Mouse (Mus musculus) naive thymus-derived CD4-positive, alpha-beta T cell, adult 2 months (primary cell): Measurements from ENCODE around the gene Prss23.

Experiments used
- DNase-seq: peaks from one replicate; pipeline ENCODE4 v3.0.0-alpha.2; 2011; ENCODE audit warnings: low read depth

The Prss23 gene

DNA sequence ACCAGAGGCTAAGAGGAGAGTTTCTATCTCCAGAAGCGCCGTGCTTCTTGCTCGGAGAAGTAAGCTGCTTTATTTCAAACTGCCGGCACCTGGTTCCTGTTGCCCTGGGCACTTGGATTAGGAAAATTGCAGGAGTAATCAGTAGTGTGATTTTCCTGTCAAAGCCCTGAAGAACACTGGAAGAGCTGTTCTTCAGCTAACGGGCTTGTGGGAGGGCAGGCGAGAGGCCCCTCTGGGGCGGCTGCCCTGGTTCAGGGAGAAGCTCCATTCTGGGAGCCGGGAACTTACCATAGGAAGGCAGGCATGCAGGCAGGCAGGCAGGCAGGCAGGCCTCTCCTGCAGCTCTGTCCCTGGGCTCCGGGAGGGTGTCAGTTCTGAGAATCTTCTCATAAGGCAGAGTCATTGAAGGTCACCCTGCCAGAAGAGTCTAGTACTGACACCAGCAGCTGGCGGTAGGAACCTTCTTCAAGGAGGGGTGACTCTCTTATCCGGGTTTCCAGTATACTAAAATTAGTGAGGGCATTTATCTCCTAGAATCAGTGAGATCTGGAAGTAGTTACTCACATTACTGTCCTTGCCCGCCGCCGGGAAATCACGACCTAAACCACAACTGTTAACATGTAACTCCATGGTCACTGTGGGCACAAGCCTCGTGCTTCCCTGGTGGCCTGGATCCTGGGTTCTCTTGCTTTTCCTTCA lies at the start of gene Prss23:
Gene Prss23, minus strand, starts transcription at position 457 of the 699 bp plus-strand sequence.
- no peak for DNase-seq

DNA sequence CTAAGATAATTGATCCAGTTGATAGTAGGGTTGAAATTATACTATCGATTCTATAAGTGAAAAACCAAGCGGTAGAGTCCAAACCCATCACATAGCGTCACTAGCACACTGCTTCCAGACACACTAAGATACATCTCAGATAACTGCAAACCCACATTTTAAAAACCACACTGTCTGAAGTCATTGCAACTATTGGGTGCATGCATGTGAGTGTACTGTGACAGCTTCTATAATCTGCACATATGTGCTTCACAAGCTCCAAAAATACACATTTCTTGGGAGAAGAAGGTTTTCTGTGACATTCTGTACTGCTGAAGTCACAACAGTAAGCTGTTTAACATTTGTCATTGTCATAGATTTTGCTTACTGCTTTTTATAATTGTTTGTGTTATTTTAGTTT lies 49.1 kb upstream of the Prss23 start:
- no peak for DNase-seq

- no peak for DNase-seq
These were observed 37.6 kb upstream of the Prss23 start for GRCm38 (mm10) chr7:89564569-89564968.

DNA sequence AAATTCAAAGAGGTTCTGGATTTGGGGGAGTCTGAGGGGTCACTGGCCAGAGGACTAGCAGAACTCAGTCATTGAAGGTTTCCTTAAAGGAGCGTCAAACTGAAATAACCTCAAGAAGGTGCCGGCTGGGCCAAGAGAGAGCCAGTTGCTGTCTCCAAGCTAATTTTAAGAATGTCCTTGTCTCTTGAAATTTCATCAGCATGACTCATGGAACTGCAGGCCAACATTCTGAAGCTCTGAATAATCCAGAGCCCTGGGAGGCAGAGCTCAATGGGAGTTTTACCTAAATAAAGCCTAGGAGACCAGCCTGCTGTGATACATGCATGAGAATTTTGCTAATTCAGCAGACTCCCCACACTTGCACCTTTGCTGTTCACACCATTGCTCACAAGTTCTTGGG lies 36.5 kb upstream of the Prss23 start:
- DNase-seq = no peak

GRCm38 (mm10) chr7:89562140-89562539 lies 35.2 kb upstream of the Prss23 start:
- no peak for DNase-seq

DNA sequence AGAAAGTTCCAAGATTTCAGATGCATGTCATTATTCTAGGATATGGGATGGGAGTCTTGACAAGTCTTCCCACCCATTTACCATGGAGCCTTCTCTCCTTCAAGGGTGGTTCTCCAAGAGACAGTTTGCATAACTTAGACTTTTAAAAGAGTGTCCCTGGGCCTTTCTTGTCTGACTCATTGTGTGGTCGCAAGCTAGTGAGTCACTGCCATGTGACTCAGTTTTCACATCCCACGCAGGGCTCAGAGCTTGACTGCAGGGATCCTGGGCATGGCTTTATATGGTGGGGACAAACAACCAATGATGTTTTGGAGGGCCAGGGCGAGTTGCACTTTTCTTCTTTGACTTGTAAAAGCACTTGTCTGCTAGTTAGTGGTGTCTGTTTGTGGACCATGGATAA lies 34.0 kb upstream of the Prss23 start:
- no peak for DNase-seq

DNA sequence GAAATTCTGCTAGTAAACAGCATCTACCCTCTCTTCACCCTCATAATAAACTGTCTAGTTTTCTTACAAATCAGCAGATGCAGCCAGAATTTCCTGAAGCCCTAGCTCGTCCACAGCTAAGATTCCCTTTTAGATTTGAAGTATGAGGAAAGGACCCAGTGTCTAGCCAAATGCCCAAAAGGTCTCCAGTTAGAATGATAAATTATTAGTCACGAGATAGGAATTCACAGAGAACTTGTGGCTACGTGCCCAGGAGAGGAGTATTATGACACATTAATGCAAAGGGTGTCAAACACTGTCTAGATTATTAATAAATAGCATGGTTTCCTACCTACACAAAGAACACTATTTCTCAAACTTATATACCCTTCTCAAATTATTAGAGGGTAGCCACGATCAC lies 32.6 kb upstream of the Prss23 start:
- no peak for DNase-seq

GRCm38 (mm10) chr7:89559105-89559504 lies 32.1 kb upstream of the Prss23 start:
- no peak for DNase-seq

DNA sequence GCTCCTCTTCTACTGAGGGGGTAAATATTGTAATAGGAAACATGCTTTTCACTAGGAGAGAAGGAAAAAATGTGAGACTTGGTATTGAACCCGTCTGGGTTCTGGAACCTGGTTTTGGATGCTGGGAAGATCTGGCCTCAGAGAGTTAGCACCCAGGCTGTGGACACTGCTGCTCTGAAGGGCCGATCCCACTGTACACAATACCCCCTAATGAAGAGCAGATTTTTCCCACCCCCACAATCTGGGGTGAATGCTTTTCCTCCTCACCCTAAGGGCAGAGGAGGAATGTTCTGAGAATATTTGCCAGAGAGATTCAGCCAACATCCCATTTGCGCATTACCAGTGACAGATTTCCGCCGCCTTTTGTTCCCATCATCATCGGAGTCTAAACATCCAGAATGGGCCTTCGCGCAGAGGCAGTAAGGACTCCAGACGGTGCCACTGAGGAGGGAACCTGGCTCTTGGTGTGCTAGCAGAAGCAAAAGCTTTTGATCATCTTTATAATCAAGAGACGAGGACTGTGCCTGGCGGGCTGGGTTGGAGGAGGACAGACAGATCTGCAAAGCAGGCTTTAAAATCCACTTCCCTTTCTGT lies 31.6 kb upstream of the Prss23 start:
- no peak for DNase-seq

GRCm38 (mm10) chr7:89557056-89557455 lies 30.1 kb upstream of the Prss23 start:
- DNase-seq = no peak

DNA sequence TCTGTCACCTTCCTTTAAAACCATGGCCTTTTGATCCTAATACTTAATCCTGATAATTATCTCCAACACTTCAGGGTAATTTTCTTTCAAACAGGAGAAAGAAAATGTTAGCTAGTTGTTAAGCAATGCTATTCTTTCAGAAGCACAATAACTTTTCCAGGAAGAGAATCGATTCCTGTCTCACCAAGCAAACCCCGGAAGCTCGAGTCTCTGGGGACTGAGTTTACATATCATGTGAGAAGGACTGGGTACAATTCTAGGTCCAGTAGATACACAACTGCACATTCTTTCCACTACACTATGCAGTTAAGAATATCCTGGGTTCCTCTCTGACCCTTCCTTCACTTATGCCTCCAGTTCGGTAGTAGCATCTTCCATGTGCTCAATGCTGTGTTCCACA lies 29.7 kb upstream of the Prss23 start:
- no peak for DNase-seq

DNA sequence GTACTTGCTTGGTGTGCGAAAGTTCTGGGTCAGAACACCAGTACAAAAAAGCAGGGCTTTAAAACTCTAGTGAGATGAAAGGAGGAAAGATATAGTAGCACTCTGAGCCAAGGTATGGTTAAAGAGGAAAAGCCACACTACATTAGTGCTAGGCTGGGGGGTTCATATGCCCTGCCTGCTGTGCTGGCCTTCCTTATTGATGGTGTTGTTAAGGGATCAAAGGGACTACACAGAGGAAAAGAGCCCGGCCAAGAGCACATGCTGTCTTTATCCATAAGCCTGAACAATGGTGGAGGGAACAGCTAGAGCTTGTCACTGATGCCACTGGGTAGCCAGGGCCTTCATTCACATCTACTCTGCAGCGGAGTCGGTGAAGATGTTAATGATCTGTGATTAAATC lies 28.2 kb upstream of the Prss23 start:
- DNase-seq = no peak

DNA sequence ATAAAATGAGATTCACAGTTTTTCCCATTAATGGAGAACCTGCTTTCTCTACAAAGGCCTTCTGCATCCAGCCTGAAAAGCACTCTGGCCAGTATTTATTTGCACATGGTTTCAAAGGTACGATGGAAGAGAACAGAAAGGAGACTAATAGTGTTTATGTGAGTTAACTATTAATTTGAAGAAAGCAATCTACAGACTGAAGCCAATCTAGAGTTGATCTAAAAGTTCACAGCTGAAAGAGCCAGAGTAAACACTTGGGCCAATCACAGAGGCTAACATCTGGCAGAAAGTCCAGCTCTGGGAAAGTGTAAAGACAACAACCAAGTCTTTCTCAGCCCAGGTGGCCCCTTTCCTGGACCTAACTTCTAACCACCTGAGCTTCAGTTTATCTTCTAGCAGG lies 27.1 kb upstream of the Prss23 start:
- DNase-seq = no peak

- no peak for DNase-seq
These were observed 14.0 kb upstream of the Prss23 start for GRCm38 (mm10) chr7:89540976-89541375.

- DNase-seq = no peak
These were observed 12.4 kb upstream of the Prss23 start for GRCm38 (mm10) chr7:89539391-89539790.

DNA sequence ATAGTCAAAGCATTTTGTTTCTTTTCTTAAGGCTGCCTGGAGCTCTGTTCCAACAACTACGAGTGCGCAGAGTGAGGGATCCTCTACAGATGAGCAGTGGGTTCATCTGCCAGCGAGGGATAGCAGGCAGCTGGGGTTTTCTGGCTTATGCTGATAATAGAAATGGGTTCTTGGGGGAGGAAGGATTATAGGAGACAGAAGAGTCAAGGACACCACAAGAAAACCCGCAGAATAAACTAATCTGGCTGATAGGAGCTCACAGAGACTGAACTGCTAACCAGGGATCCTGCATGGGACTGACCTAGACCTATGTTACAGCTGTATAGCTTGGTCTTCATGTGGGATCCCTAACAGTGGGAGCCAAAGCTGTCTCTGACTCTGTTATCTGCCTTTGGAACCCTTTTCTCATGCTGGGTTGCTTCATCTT lies 456 bp upstream of the Prss23 start:
- DNase-seq = no peak

GRCm38 (mm10) chr7:89523816-89524215 lies 3.2 kb downstream of the Prss23 start:
- no peak for DNase-seq

DNA sequence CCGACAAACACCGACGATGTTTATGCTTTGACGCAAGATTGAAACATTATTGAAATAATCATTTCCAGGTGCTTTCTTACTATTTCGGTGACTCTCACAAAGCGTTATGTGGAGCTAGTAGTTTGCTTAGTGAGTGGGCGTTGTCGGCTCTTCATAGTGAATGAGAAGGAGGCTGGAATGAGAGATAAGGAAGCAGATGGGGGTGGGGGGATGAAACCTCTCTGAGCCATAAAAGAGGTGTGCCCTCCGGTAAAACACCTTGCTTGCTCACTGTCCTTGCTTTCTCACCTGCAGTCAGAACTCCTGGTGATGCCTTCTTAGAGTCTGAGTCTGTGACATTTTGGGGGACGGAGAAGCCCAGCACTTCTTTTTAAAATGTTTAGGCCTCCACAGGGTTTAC lies 4.8 kb downstream of the Prss23 start:
- DNase-seq = no peak

- DNase-seq = no peak
These were observed 9.3 kb downstream of the Prss23 start for GRCm38 (mm10) chr7:89517460-89518390.

DNA sequence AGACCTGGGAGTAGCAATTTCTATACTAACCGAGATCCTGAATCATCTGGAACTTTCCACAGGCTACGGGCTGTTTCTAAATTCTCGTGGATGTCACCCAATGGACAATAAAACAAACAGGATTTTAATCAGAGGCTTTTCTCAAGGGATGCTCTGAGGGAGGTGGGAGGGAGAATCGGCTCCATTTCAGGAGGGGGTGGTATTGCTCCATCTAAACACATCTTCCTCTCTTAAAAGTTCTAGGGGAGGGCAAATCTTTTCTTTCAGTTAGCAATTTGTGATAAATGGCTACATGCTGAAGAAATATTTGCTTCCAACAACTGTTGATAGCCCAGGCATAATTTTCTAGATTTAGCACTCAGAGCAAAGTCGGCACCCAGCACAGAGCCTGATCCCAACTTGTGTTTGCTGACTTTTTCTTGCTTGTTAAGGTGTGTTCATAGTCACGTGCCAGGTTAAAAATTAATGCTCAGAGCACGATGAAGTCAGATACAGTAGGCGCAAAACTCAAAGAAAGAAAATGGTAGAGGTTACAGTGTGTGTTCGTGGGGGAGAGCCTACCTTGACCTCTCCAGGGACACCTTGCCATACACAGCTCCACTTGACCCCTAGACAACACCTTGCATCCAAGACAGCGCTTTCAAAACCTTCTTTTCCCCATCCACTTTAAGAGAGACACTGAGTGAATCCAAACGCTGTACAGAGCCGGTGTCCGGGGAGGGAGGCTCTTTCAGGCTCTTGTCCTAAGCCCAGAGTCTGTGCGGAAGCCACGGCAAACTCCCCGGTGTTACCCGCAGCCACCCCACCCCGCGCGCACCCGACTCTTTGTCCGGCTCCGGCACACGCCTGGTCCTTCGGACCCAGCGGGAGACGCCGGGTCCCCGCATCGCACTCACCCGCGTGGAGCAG lies 10.2 kb downstream of the Prss23 start:
- DNase-seq = no peak

DNA sequence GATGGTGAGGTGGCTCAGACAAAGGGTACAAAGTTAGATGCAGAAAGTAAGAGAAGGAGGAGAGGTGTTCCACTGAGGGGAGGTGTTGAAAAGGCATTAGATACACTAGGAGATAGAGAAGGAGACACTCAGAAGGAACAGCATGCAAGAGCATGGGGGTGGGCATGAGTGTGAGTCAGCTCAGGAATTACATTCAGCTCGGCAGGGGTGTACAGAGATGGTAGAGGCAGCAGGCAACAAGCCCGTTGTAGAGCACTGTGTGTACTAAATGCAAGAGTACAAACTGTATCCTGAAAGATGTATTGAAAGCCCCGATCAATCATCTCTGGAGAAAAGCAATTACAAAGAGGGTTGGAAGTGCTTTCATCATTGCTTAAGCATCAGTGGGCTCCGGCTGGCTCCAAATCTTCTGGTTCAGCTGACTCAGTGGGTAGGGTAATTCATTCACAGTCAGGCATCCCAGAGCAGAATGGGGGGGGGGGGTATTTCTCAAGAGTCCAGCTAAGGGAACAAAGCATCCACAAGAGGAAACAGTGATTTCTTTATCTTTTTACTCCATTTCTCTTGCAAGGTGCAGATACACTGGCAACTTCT lies 15.0 kb downstream of the Prss23 start:
- DNase-seq = no peak
